Mouse (Mus musculus) megakaryocyte, embryonic 14.5 days (primary cell): ENCODE measurements around the gene Gm42742.

Experiments
- FLI1 ChIP-seq: IDR thresholded peaks from 2 replicates; pipeline ENCODE4 v1.6.1; 2012; ENCODE audit warnings: low read length, inconsistent platforms, mixed read lengths
- GATA1 ChIP-seq: IDR thresholded peaks from 3 replicates; pipeline ENCODE4 v1.6.1; 2012; ENCODE audit warnings: mixed read lengths, low read length, inconsistent platforms, borderline replicate concordance

GRCm38 (mm10) chr7:127020031-127020430 is 866 bp downstream of the Gm42742 start:
- TF ChIP-seq FLI1 (no peak), GATA1 (no peak)
